Mouse (Mus musculus): Measurements from ENCODE around the gene Gm29427. TPM values are rescaled to one million over a fixed set of nuclear protein-coding genes. Genes with fewer than 3 reads are reported as not detected.
"Not testable (repeated sequence)": the region's sequence is repeated elsewhere in the genome, so short reads cannot be mapped to it uniquely, and the experiment has no call there.

The Gm29427 gene
- polyA plus RNA-seq, 1 experiment: not detected

GRCm38 (mm10) chr1:130703613-130704012 is 12.0 kb downstream of the Gm29427 start:
- WGBS: 91% methylated on average over 2 of the region's 2 CpGs
- TF ChIP-seq CTCF (IDR thresholded peaks at IDR 0.05; ENCODE audit: control insufficient read depth, insufficient read depth, low read length): no peak
- no peak overlapping the region for H3K4me3 ChIP-seq (replicated peaks; ENCODE audit: control insufficient read depth, low read depth, low read length)
- H3K4me1 ChIP-seq (ENCODE audit: control insufficient read depth, insufficient read depth, low read length): no peaks in the 10 kb centered on the region
- H3K27ac ChIP-seq (ENCODE audit: control insufficient read depth, insufficient read depth, low read depth, low read length, poor library complexity): no peak overlapping the region

- Histone ChIP-seq H3K4me3 (replicated peaks; ENCODE audit: control insufficient read depth, low read depth, low read length) (no peak overlapping the region), H3K27ac (ENCODE audit: control insufficient read depth, insufficient read depth, low read depth, low read length, poor library complexity) (no peak overlapping the region), H3K4me1 (ENCODE audit: control insufficient read depth, insufficient read depth, low read length) (no peaks in the 10 kb centered on the region)
- TF ChIP-seq CTCF (IDR thresholded peaks at IDR 0.05; ENCODE audit: control insufficient read depth, insufficient read depth, low read length): no peak
- no peak for TF ChIP-seq POLR2A (IDR thresholded peaks at IDR 0.05; ENCODE audit: borderline replicate concordance, control insufficient read depth, low read depth, low read length)
- 92% methylated on average over 11 of the region's 11 CpGs for WGBS
Measured at GRCm38 (mm10) chr1:130701976-130702375, 13.6 kb downstream of the Gm29427 start.

- TF ChIP-seq POLR2A (IDR thresholded peaks at IDR 0.05; ENCODE audit: borderline replicate concordance, control insufficient read depth, low read depth, low read length) (no peak), CTCF (IDR thresholded peaks at IDR 0.05; ENCODE audit: control insufficient read depth, insufficient read depth, low read length) (no peak)
- 75% methylated on average over 10 of the region's 10 CpGs for WGBS
- Histone ChIP-seq H3K4me3 (replicated peaks; ENCODE audit: control insufficient read depth, low read depth, low read length) (no peak overlapping the region), H3K4me1 (ENCODE audit: control insufficient read depth, insufficient read depth, low read length) (no peaks in the 10 kb centered on the region), H3K27ac (ENCODE audit: control insufficient read depth, insufficient read depth, low read depth, low read length, poor library complexity) (no peak overlapping the region)
Measured at GRCm38 (mm10) chr1:130699937-130700633, 15.5 kb downstream of the Gm29427 start.

GRCm38 (mm10) chr1:130698601-130699000 is 17.0 kb downstream of the Gm29427 start:
- Histone ChIP-seq H3K4me1 (ENCODE audit: control insufficient read depth, insufficient read depth, low read length) (no peaks in the 10 kb centered on the region), H3K4me3 (replicated peaks; ENCODE audit: control insufficient read depth, low read depth, low read length) (no peak overlapping the region), H3K27ac (ENCODE audit: control insufficient read depth, insufficient read depth, low read depth, low read length, poor library complexity) (no peak overlapping the region)
- WGBS: 92% methylated on average over 5 of the region's 5 CpGs
- TF ChIP-seq CTCF (IDR thresholded peaks at IDR 0.05; ENCODE audit: control insufficient read depth, insufficient read depth, low read length) (no peak), POLR2A (IDR thresholded peaks at IDR 0.05; ENCODE audit: borderline replicate concordance, control insufficient read depth, low read depth, low read length) (no peak)

GRCm38 (mm10) chr1:130683905-130684304 is 31.7 kb downstream of the Gm29427 start:
- WGBS: 33% methylated on average over 1 of the region's 1 CpGs
- no peak for TF ChIP-seq POLR2A (IDR thresholded peaks at IDR 0.05; ENCODE audit: borderline replicate concordance, control insufficient read depth, low read depth, low read length)
- TF ChIP-seq CTCF (IDR thresholded peaks at IDR 0.05; ENCODE audit: control insufficient read depth, insufficient read depth, low read length): no peak
- H3K4me1 ChIP-seq (ENCODE audit: control insufficient read depth, insufficient read depth, low read length): no peaks in the 10 kb centered on the region
- H3K27ac ChIP-seq (ENCODE audit: control insufficient read depth, insufficient read depth, low read depth, low read length, poor library complexity): no peak overlapping the region
- H3K4me3 ChIP-seq (replicated peaks; ENCODE audit: control insufficient read depth, low read depth, low read length): no peak overlapping the region

- Histone ChIP-seq H3K4me1 (ENCODE audit: control insufficient read depth, insufficient read depth, low read length) (no peaks in the 10 kb centered on the region), H3K4me3 (replicated peaks; ENCODE audit: control insufficient read depth, low read depth, low read length) (no peak overlapping the region), H3K27ac (ENCODE audit: control insufficient read depth, insufficient read depth, low read depth, low read length, poor library complexity) (no peak overlapping the region)
- 73% methylated on average over 6 of the region's 6 CpGs for WGBS
- TF ChIP-seq POLR2A (IDR thresholded peaks at IDR 0.05; ENCODE audit: borderline replicate concordance, control insufficient read depth, low read depth, low read length): no peak
- no peak for TF ChIP-seq CTCF (IDR thresholded peaks at IDR 0.05; ENCODE audit: control insufficient read depth, insufficient read depth, low read length)
Measured at GRCm38 (mm10) chr1:130681656-130682413, 33.8 kb downstream of the Gm29427 start.

GRCm38 (mm10) chr1:130681075-130681474 is 34.5 kb downstream of the Gm29427 start:
- Histone ChIP-seq H3K4me1 (ENCODE audit: control insufficient read depth, insufficient read depth, low read length) (no peaks in the 10 kb centered on the region), H3K4me3 (replicated peaks; ENCODE audit: control insufficient read depth, low read depth, low read length) (no peak overlapping the region), H3K27ac (ENCODE audit: control insufficient read depth, insufficient read depth, low read depth, low read length, poor library complexity) (no peak overlapping the region)
- WGBS: 24% methylated on average over 2 of the region's 2 CpGs
- TF ChIP-seq CTCF (IDR thresholded peaks at IDR 0.05; ENCODE audit: control insufficient read depth, insufficient read depth, low read length) (no peak), POLR2A (IDR thresholded peaks at IDR 0.05; ENCODE audit: borderline replicate concordance, control insufficient read depth, low read depth, low read length) (no peak)

GRCm38 (mm10) chr1:130678551-130678950 is 37.0 kb downstream of the Gm29427 start:
- WGBS: 81% methylated on average over 2 of the region's 2 CpGs
- no peak overlapping the region for H3K27ac ChIP-seq (ENCODE audit: control insufficient read depth, insufficient read depth, low read depth, low read length, poor library complexity)

GRCm38 (mm10) chr1:130663576-130663975 is 52.0 kb downstream of the Gm29427 start:
- H3K4me3 ChIP-seq (replicated peaks; ENCODE audit: control insufficient read depth, low read depth, low read length); H3K27ac ChIP-seq (ENCODE audit: control insufficient read depth, insufficient read depth, low read depth, low read length, poor library complexity); H3K4me1 ChIP-seq (ENCODE audit: control insufficient read depth, insufficient read depth, low read length): not testable (repeated sequence)
- WGBS: 76% methylated on average over 5 of the region's 5 CpGs

More at GRCm38 (mm10) chr1:130678551-130678950, 37.0 kb downstream of the Gm29427 start:
- TF ChIP-seq CTCF (IDR thresholded peaks at IDR 0.05; ENCODE audit: control insufficient read depth, insufficient read depth, low read length) (no peak), POLR2A (IDR thresholded peaks at IDR 0.05; ENCODE audit: borderline replicate concordance, control insufficient read depth, low read depth, low read length) (no peak)
- Histone ChIP-seq H3K4me1 (ENCODE audit: control insufficient read depth, insufficient read depth, low read length) (no peaks in the 10 kb centered on the region), H3K4me3 (replicated peaks; ENCODE audit: control insufficient read depth, low read depth, low read length) (no peak overlapping the region)

Data from bone marrow, adult 2 months (tissue).